Mouse (Mus musculus) hindbrain, embryonic 15.5 days (tissue): ENCODE data around the gene Phldb1. TPM values are rescaled to one million over a fixed set of nuclear protein-coding genes. Genes with fewer than 3 reads are reported as not detected.

Source experiments
- ATAC-seq: fragments of 200-750 bp; cut with Nextera tagmentation; 2 replicates; pipeline ENCODE4 v1.8.0; 2017; ENCODE audit warnings: low read depth, moderate number of reproducible peaks, moderate TSS enrichment; ENCODE audit not compliant: low FRiP score
- H3K27ac ChIP-seq: fragments of 300-500 bp; sonication (generic); replicated peaks from 2 replicates; pipeline ENCODE4 v1.5.1; 2015; ENCODE audit warnings: mild to moderate bottlenecking, inconsistent platforms
- H3K27me3 ChIP-seq: fragments of 300-500 bp; sonication (generic); 2 replicates; pipeline ENCODE4 v1.6.1; 2015; ENCODE audit warnings: control low read depth, inconsistent platforms
- H3K36me3 ChIP-seq: fragments of 300-500 bp; sonication (generic); 2 replicates; pipeline ENCODE4 v1.6.1; 2015; ENCODE audit warnings: control low read depth, inconsistent platforms
- H3K4me1 ChIP-seq: fragments of 300-500 bp; sonication (generic); replicated peaks from 2 replicates; pipeline ENCODE4 v1.6.1; 2015; ENCODE audit warnings: control low read depth, inconsistent platforms
- H3K4me2 ChIP-seq: fragments of 300-500 bp; sonication (generic); 2 replicates; pipeline ENCODE4 v1.6.1; 2015; ENCODE audit warnings: moderate library complexity, mild to moderate bottlenecking, inconsistent platforms
- H3K4me3 ChIP-seq: fragments of 300-500 bp; sonication (generic); 2 replicates; pipeline ENCODE4 v1.5.1; 2015; ENCODE audit warnings: mild to moderate bottlenecking, inconsistent platforms
- H3K9ac ChIP-seq: fragments of 300-500 bp; sonication (generic); 2 replicates; pipeline ENCODE4 v1.6.1; 2015; ENCODE audit warnings: inconsistent platforms
- H3K9me3 ChIP-seq: fragments of 300-500 bp; sonication (generic); 2 replicates; pipeline ENCODE4 v1.6.1; 2016; ENCODE audit warnings: control low read depth, inconsistent platforms
- WGBS: fragments of 180-500 bp; shearing (Covaris S2); methylation state at CpG from one replicate; pipeline ENCODE4 v1.1.7; 2015; 5-methylcytosine and 5-hydroxymethylcytosine counted together
- polyA plus RNA-seq: library from polyadenylated mRNA; unstranded; fragments of >200 nt; fragmentation: Nextera tagmentation; extraction: Ambion mirVana; gene quantifications from 2 replicates; pipeline ENCODE4 v1.2.1, GENCODE M21; 2015

The Phldb1 gene
- polyA plus RNA-seq, 1 experiment from 2014 or later = 46.4 TPM

GRCm38 (mm10) chr9:44740663-44741192 lies 5.7 kb upstream of the Phldb1 start:
- Histone ChIP-seq H3K9ac (no peak overlapping the region), H3K4me3 (no peak overlapping the region), H3K9me3 (no peaks in the 10 kb centered on the region), H3K4me2 (no peak overlapping the region), H3K4me1 (no peaks in the 10 kb centered on the region), H3K27me3 (no peaks in the 10 kb centered on the region), H3K27ac (no peak overlapping the region), H3K36me3 (peaks cover 33% of the 10 kb centered on the region)
- WGBS = 86% methylated on average over 1 of the region's 1 CpGs
- no peak for ATAC-seq

GRCm38 (mm10) chr9:44737240-44737949 lies 2.4 kb upstream of the Phldb1 start:
- no peak for ATAC-seq
- no peaks in the 10 kb centered on the region for H3K9me3 ChIP-seq
- peaks cover 24% of the 10 kb centered on the region for H3K4me1 ChIP-seq
- no peaks in the 10 kb centered on the region; the same call in 1 of the 2 replicates for H3K36me3 ChIP-seq
- WGBS = 62% methylated on average over 8 of the region's 8 CpGs
- H3K27me3 ChIP-seq = peaks cover 10% of the 10 kb centered on the region; the same call in 1 of the 2 replicates
- no peak overlapping the region for H3K27ac ChIP-seq
- no peak overlapping the region for H3K4me3 ChIP-seq
- H3K9ac ChIP-seq = no peak overlapping the region
- H3K4me2 ChIP-seq = no peak overlapping the region

GRCm38 (mm10) chr9:44736301-44736700 lies 1.3 kb upstream of the Phldb1 start:
- Histone ChIP-seq H3K36me3 (no peaks in the 10 kb centered on the region), H3K4me3 (no peak overlapping the region), H3K9me3 (no peaks in the 10 kb centered on the region), H3K4me2 (no peak overlapping the region), H3K4me1 (peaks cover 24% of the 10 kb centered on the region), H3K27me3 (peaks cover 10% of the 10 kb centered on the region; the same call in 1 of the 2 replicates), H3K27ac (no peak overlapping the region), H3K9ac (no peak overlapping the region)
- no peak for ATAC-seq
- 60% methylated on average over 2 of the region's 2 CpGs for WGBS

GRCm38 (mm10) chr9:44735886-44736285 lies 888 bp upstream of the Phldb1 start:
- peaks cover 10% of the 10 kb centered on the region; the same call in 1 of the 2 replicates for H3K27me3 ChIP-seq
- no peak overlapping the region for H3K27ac ChIP-seq
- H3K4me3 ChIP-seq = no peak overlapping the region
- no peaks in the 10 kb centered on the region for H3K36me3 ChIP-seq
- no peak overlapping the region for H3K4me2 ChIP-seq
- ATAC-seq = no peak
- H3K9ac ChIP-seq = no peak overlapping the region
- no peaks in the 10 kb centered on the region for H3K9me3 ChIP-seq
- 72% methylated on average over 6 of the region's 6 CpGs for WGBS
- H3K4me1 ChIP-seq = peaks cover 24% of the 10 kb centered on the region

- H3K9ac ChIP-seq = peak overlapping the region; percentile 54
- peak overlapping the region; percentile 65 for H3K27ac ChIP-seq
- no peaks in the 10 kb centered on the region for H3K9me3 ChIP-seq
- H3K36me3 ChIP-seq = no peaks in the 10 kb centered on the region
- peaks cover 24% of the 10 kb centered on the region for H3K4me1 ChIP-seq
- under 1% methylated on average over 79 of the region's 79 CpGs for WGBS
- ATAC-seq = peak; percentile 70
- peak overlapping the region; percentile 55 for H3K4me3 ChIP-seq
- peaks cover 10% of the 10 kb centered on the region; the same call in 1 of the 2 replicates for H3K27me3 ChIP-seq
- H3K4me2 ChIP-seq = peak overlapping the region; percentile 100
These were observed 1.1 kb downstream of the Phldb1 start for GRCm38 (mm10) chr9:44733671-44734523.

- H3K9me3 ChIP-seq = no peaks in the 10 kb centered on the region
- H3K27me3 ChIP-seq = peaks cover 10% of the 10 kb centered on the region; the same call in 1 of the 2 replicates
- 51% methylated on average over 12 of the region's 12 CpGs for WGBS
- H3K4me1 ChIP-seq = peaks cover 24% of the 10 kb centered on the region
- H3K4me2 ChIP-seq = peak overlapping the region; percentile 100
- peak overlapping the region; percentile 55 for H3K4me3 ChIP-seq
- peak overlapping the region; percentile 54; the same call in 1 of the 2 replicates for H3K9ac ChIP-seq
- no peaks in the 10 kb centered on the region for H3K36me3 ChIP-seq
- H3K27ac ChIP-seq = peak overlapping the region; percentile 65
- ATAC-seq = no peak
These were observed 2.0 kb downstream of the Phldb1 start for GRCm38 (mm10) chr9:44732921-44733530.

GRCm38 (mm10) chr9:44732130-44732549 lies 2.9 kb downstream of the Phldb1 start:
- Histone ChIP-seq H3K27me3 (peaks cover 10% of the 10 kb centered on the region; the same call in 1 of the 2 replicates), H3K36me3 (no peaks in the 10 kb centered on the region), H3K27ac (no peak overlapping the region), H3K9ac (no peak overlapping the region), H3K4me2 (peak overlapping the region; percentile 100), H3K4me3 (no peak overlapping the region), H3K4me1 (peaks cover 29% of the 10 kb centered on the region), H3K9me3 (no peaks in the 10 kb centered on the region)
- WGBS = 78% methylated on average over 5 of the region's 5 CpGs
- no peak for ATAC-seq

GRCm38 (mm10) chr9:44727441-44727840 lies 7.6 kb downstream of the Phldb1 start:
- WGBS = 58% methylated on average over 5 of the region's 5 CpGs
- Histone ChIP-seq H3K27ac (no peak overlapping the region), H3K4me1 (peaks cover 45% of the 10 kb centered on the region)

GRCm38 (mm10) chr9:44726431-44727146 lies 8.4 kb downstream of the Phldb1 start:
- peaks cover 54% of the 10 kb centered on the region for H3K4me1 ChIP-seq
- H3K27me3 ChIP-seq = no peaks in the 10 kb centered on the region
- no peak overlapping the region for H3K27ac ChIP-seq
- H3K4me2 ChIP-seq = no peak overlapping the region
- no peak overlapping the region for H3K9ac ChIP-seq
- ATAC-seq = no peak
- no peaks in the 10 kb centered on the region for H3K36me3 ChIP-seq
- H3K4me3 ChIP-seq = no peak overlapping the region
- H3K9me3 ChIP-seq = no peaks in the 10 kb centered on the region
- WGBS = 28% methylated on average over 10 of the region's 10 CpGs

More at GRCm38 (mm10) chr9:44727441-44727840, 7.6 kb downstream of the Phldb1 start:
- H3K4me3 ChIP-seq = no peak overlapping the region
- no peak overlapping the region for H3K9ac ChIP-seq
- no peak for ATAC-seq
- H3K9me3 ChIP-seq = no peaks in the 10 kb centered on the region
- no peaks in the 10 kb centered on the region for H3K36me3 ChIP-seq
- H3K4me2 ChIP-seq = no peak overlapping the region
- H3K27me3 ChIP-seq = no peaks in the 10 kb centered on the region

- no peaks in the 10 kb centered on the region for H3K36me3 ChIP-seq
- H3K4me2 ChIP-seq = no peak overlapping the region
- 45% methylated on average over 2 of the region's 2 CpGs for WGBS
- ATAC-seq = no peak
- H3K27ac ChIP-seq = peak overlapping the region; percentile 18; the same call in 1 of the 2 replicates
- no peak overlapping the region for H3K4me3 ChIP-seq
- H3K4me1 ChIP-seq = peaks cover 69% of the 10 kb centered on the region
- H3K27me3 ChIP-seq = no peaks in the 10 kb centered on the region
- H3K9ac ChIP-seq = no peak overlapping the region
- no peaks in the 10 kb centered on the region for H3K9me3 ChIP-seq
These were observed 10.3 kb downstream of the Phldb1 start for GRCm38 (mm10) chr9:44724665-44725064.

- ATAC-seq = no peak
- Histone ChIP-seq H3K9ac (no peak overlapping the region), H3K4me1 (peaks cover 73% of the 10 kb centered on the region), H3K27ac (peak overlapping the region; percentile 72), H3K36me3 (no peaks in the 10 kb centered on the region), H3K4me3 (no peak overlapping the region), H3K4me2 (no peak overlapping the region), H3K27me3 (no peaks in the 10 kb centered on the region), H3K9me3 (no peaks in the 10 kb centered on the region)
- 28% methylated on average over 6 of the region's 6 CpGs for whole genome bisulfite sequencing
These were observed 10.8 kb downstream of the Phldb1 start for GRCm38 (mm10) chr9:44724223-44724622.
